Mouse (Mus musculus): ENCODE measurements at regions not wholly inside any gene's neighbourhood (a gene's known extent, or its start where the extent isn't known, plus 50 kb on each side); places are given as distances from the start of the nearest gene placed in this dataset.

- Histone ChIP-seq H3K4me3 (ENCODE audit: low read depth, low read length) (no peak overlapping the region), H3K27me3 (ENCODE audit: insufficient read depth, low read length) (no peaks in the 10 kb centered on the region), H3K4me1 (ENCODE audit: insufficient read depth) (no peaks in the 10 kb centered on the region), H3K9ac (no peak overlapping the region), H3K4me2 (ENCODE audit: low read depth) (no peak overlapping the region), H3K27ac (ENCODE audit: low read depth, low read length) (no peak overlapping the region), H3K9me3 (ENCODE audit: low read length) (no peaks in the 10 kb centered on the region), H3K36me3 (ENCODE audit: insufficient read depth) (no peaks in the 10 kb centered on the region)
- no peak for ATAC-seq
- WGBS = 42% methylated on average over 1 of the region's 1 CpGs
- TF ChIP-seq CTCF (IDR thresholded peaks at IDR 0.05; ENCODE audit: low read depth) = no peak
- DNase-seq = no peak
These were observed 707.5 kb upstream of the Mdga2 start for GRCm38 (mm10) chr12:67929842-67930241.

DNA sequence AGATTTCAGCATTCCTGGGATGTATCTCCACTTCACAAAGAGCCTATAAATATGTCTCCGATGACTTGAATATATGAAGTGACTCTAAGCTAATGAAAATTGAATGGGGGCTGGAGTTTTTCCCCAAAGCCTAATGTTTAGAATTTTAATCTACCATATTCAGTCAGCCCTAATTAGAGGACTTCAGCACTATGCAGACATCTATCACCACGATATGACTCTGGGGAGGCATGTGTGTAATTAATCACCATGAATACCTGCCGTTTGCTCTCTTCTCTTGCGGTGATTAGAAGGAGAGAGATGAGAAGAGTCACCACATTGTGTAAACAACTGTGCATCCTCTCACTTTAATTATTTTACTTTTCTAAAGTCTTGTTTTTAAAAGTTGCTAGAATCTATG, 692.3 kb upstream of the Mdga2 start:
- H3K27me3 ChIP-seq (ENCODE audit: insufficient read depth, low read length) = no peaks in the 10 kb centered on the region
- H3K36me3 ChIP-seq (ENCODE audit: insufficient read depth) = no peaks in the 10 kb centered on the region
- no peaks in the 10 kb centered on the region for H3K4me1 ChIP-seq (ENCODE audit: insufficient read depth)
- no peak overlapping the region for H3K4me3 ChIP-seq (ENCODE audit: low read depth, low read length)
- no peaks in the 10 kb centered on the region for H3K9me3 ChIP-seq (ENCODE audit: low read length)
- no peak for DNase-seq
- ATAC-seq = no peak
- no peak overlapping the region for H3K9ac ChIP-seq
- no peak overlapping the region for H3K4me2 ChIP-seq (ENCODE audit: low read depth)
- no peak for TF ChIP-seq CTCF (IDR thresholded peaks at IDR 0.05; ENCODE audit: low read depth)
- WGBS = 41% methylated on average over 4 of the region's 4 CpGs
- no peak overlapping the region for H3K27ac ChIP-seq (ENCODE audit: low read depth, low read length)

- H3K4me1 ChIP-seq (ENCODE audit: insufficient read depth) = no peaks in the 10 kb centered on the region
- ATAC-seq (no peak), DNase-seq (no peak)
- H3K27ac ChIP-seq (ENCODE audit: low read depth, low read length) = no peak overlapping the region
- H3K9ac ChIP-seq = no peak overlapping the region
- H3K27me3 ChIP-seq (ENCODE audit: insufficient read depth, low read length) = no peaks in the 10 kb centered on the region
- H3K4me3 ChIP-seq (ENCODE audit: low read depth, low read length) = no peak overlapping the region
- no peaks in the 10 kb centered on the region for H3K36me3 ChIP-seq (ENCODE audit: insufficient read depth)
- TF ChIP-seq CTCF (IDR thresholded peaks at IDR 0.05; ENCODE audit: low read depth) = no peak
- H3K4me2 ChIP-seq (ENCODE audit: low read depth) = no peak overlapping the region
- WGBS = 73% methylated on average over 2 of the region's 2 CpGs
- H3K9me3 ChIP-seq (ENCODE audit: low read length) = no peaks in the 10 kb centered on the region
These were observed 664.9 kb upstream of the Mdga2 start for GRCm38 (mm10) chr12:67887296-67887695.

DNA sequence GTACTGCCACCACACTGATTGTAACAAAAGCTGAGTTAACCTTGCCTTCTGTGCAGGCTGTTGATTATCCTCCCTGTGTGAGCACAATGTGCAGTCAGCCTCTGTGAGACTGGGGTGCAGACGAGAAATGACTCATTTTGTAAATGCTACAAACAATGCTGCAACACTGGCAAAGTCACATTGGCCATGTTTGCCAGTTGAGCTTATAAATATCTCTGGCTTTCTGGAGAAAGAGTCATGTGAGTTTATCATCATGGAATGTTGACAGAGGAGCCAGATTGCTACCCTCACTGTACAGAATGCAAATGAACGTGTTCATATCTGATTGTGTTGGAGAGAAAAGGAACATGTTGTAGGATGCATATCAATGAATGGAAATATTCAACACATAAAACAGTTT, 640.3 kb upstream of the Mdga2 start:
- H3K27ac ChIP-seq (ENCODE audit: low read depth, low read length) = no peak overlapping the region
- TF ChIP-seq CTCF (IDR thresholded peaks at IDR 0.05; ENCODE audit: low read depth) = no peak

GRCm38 (mm10) chr12:67860713-67861112, 638.4 kb upstream of the Mdga2 start:
- no peak for TF ChIP-seq CTCF (IDR thresholded peaks at IDR 0.05; ENCODE audit: low read depth)
- DNase-seq = no peak
- H3K4me2 ChIP-seq (ENCODE audit: low read depth) = no peak overlapping the region
- H3K4me3 ChIP-seq (ENCODE audit: low read depth, low read length) = no peak overlapping the region
- no peaks in the 10 kb centered on the region for H3K4me1 ChIP-seq (ENCODE audit: insufficient read depth)
- H3K9me3 ChIP-seq (ENCODE audit: low read length) = no peaks in the 10 kb centered on the region
- no peak overlapping the region for H3K27ac ChIP-seq (ENCODE audit: low read depth, low read length)
- no peak overlapping the region for H3K9ac ChIP-seq
- H3K36me3 ChIP-seq (ENCODE audit: insufficient read depth) = no peaks in the 10 kb centered on the region
- no peaks in the 10 kb centered on the region for H3K27me3 ChIP-seq (ENCODE audit: insufficient read depth, low read length)
- ATAC-seq = no peak; the same call in 1 of the 2 replicates
- WGBS = 82% methylated on average over 1 of the region's 1 CpGs

More for the DNA sequence above, 640.3 kb upstream of the Mdga2 start:
- Histone ChIP-seq H3K4me3 (ENCODE audit: low read depth, low read length) (no peak overlapping the region), H3K9me3 (ENCODE audit: low read length) (no peaks in the 10 kb centered on the region), H3K36me3 (ENCODE audit: insufficient read depth) (no peaks in the 10 kb centered on the region), H3K4me1 (ENCODE audit: insufficient read depth) (no peaks in the 10 kb centered on the region), H3K9ac (no peak overlapping the region), H3K27me3 (ENCODE audit: insufficient read depth, low read length) (no peaks in the 10 kb centered on the region), H3K4me2 (ENCODE audit: low read depth) (no peak overlapping the region)
- DNase-seq (peak; percentile 73), ATAC-seq (peak; percentile 92)
- WGBS = 42% methylated on average over 2 of the region's 2 CpGs

- ATAC-seq = no peak
- no peaks in the 10 kb centered on the region for H3K4me1 ChIP-seq (ENCODE audit: insufficient read depth)
- no peak overlapping the region for H3K27ac ChIP-seq (ENCODE audit: low read depth, low read length)
- no peak overlapping the region for H3K9ac ChIP-seq
- no peak for TF ChIP-seq CTCF (IDR thresholded peaks at IDR 0.05; ENCODE audit: low read depth)
- no peak overlapping the region for H3K4me3 ChIP-seq (ENCODE audit: low read depth, low read length)
- no peaks in the 10 kb centered on the region for H3K36me3 ChIP-seq (ENCODE audit: insufficient read depth)
- no peaks in the 10 kb centered on the region for H3K9me3 ChIP-seq (ENCODE audit: low read length)
- no peak for DNase-seq
- no peaks in the 10 kb centered on the region for H3K27me3 ChIP-seq (ENCODE audit: insufficient read depth, low read length)
- no peak overlapping the region for H3K4me2 ChIP-seq (ENCODE audit: low read depth)
- WGBS = 90% methylated on average over 2 of the region's 2 CpGs
These were observed 630.3 kb upstream of the Mdga2 start for GRCm38 (mm10) chr12:67852625-67853024.

- ATAC-seq (no peak), DNase-seq (no peak)
- Histone ChIP-seq H3K4me2 (ENCODE audit: low read depth) (no peak overlapping the region), H3K27ac (ENCODE audit: low read depth, low read length) (no peak overlapping the region), H3K9me3 (ENCODE audit: low read length) (no peaks in the 10 kb centered on the region), H3K36me3 (ENCODE audit: insufficient read depth) (no peaks in the 10 kb centered on the region), H3K27me3 (ENCODE audit: insufficient read depth, low read length) (no peaks in the 10 kb centered on the region), H3K4me3 (ENCODE audit: low read depth, low read length) (no peak overlapping the region), H3K4me1 (ENCODE audit: insufficient read depth) (no peaks in the 10 kb centered on the region), H3K9ac (no peak overlapping the region)
- no peak for TF ChIP-seq CTCF (IDR thresholded peaks at IDR 0.05; ENCODE audit: low read depth)
These were observed 625.2 kb upstream of the Mdga2 start for GRCm38 (mm10) chr12:67847517-67847916.

DNA sequence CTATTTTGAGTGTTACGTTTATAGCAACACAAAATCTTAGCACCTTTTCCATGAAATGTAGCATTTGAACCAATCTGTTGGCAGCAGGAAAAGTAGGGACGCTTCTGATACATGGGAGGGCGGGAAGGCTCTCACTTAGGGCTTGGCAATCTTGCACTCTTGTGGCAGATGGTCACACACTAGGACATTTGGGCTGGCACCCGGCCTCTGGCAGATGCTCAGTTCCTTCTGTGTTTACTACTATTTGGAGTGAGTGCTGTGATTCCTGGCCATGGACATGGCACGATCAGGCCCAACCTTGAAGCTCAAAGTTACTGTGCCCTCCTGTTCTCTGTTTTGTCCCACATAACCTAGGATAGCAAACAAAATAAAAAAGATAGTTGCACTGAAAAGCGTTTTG, 581.9 kb upstream of the Mdga2 start:
- Histone ChIP-seq H3K4me1 (ENCODE audit: insufficient read depth) (no peaks in the 10 kb centered on the region), H3K36me3 (ENCODE audit: insufficient read depth) (no peaks in the 10 kb centered on the region), H3K9ac (no peak overlapping the region), H3K4me2 (ENCODE audit: low read depth) (no peak overlapping the region), H3K4me3 (ENCODE audit: low read depth, low read length) (no peak overlapping the region), H3K27me3 (ENCODE audit: insufficient read depth, low read length) (no peaks in the 10 kb centered on the region; the same call in 1 of the 2 replicates), H3K27ac (ENCODE audit: low read depth, low read length) (no peak overlapping the region), H3K9me3 (ENCODE audit: low read length) (no peaks in the 10 kb centered on the region)
- WGBS = 60% methylated on average over 6 of the region's 6 CpGs
- TF ChIP-seq CTCF (IDR thresholded peaks at IDR 0.05; ENCODE audit: low read depth) = no peak
- ATAC-seq (peak; percentile 77), DNase-seq (peak; percentile 61)
